Comparison of ENCODE assay signal across 9 mouse cellular contexts in the genomic region with DNA sequence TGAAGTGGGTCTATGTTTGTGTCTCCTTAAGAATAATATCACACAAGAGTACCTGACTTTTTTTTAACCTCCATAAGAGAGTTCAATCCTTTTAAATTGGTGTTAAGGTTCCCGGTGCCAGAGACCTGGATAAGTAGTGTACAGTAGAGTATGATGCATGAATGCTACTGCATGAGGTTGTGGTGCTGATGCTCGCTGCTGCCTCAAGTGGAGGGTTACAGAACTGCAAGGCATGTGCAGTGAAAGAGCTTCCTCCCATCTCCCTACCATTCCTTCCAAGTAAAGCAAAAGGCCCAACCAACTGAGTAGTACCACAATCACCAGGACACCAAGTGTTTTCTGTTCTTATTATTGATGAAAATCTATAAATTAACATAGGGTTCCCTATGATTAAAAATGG.
DNase-seq lines count a peak whose midpoint lies in the region; ATAC-seq and TF ChIP-seq lines count a peak whose summit lies in the region.
"Had no signal": no experiment of that assay in that cellular context is flagged by ENCODE, and none has a peak within 500 bp of the region (broad histone marks: within the 10 kb centered on the region; RNA-seq: fewer than 3 reads in every experiment).

No protein-coding gene starts in this region.

- in situ Hi-C loops in ES-E14 (cut with MboI; ENCODE audit: low sequenced_read_pairs in 2 of 2, unreplicated experiment in 2 of 2), result no loop called here

- no peaks in the 10 kb centered on the region for H3K36me3 ChIP-seq in ES-E14 (ENCODE audit: control insufficient read depth, insufficient read depth, low read length, poor library complexity, severe bottlenecking)
- no peaks in the 10 kb centered on the region for H3K36me3 ChIP-seq in liver, embryonic 14.5 days (replicated peaks; ENCODE audit: control insufficient read depth, insufficient read depth, low read depth)
- no peaks in the 10 kb centered on the region for H3K36me3 ChIP-seq in neural tube, embryonic 15.5 days
- H3K36me3 ChIP-seq: lung, embryonic 15.5 days; stomach, embryonic 15.5 days had no signal

- no peak overlapping the region for H3K9ac ChIP-seq in ES-E14 (ENCODE audit: insufficient read depth, low read depth, low read length, poor library complexity, severe bottlenecking)
- H3K9ac ChIP-seq in liver, embryonic 14.5 days (replicated peaks), result no peak overlapping the region
- H3K9ac ChIP-seq in neural tube, embryonic 15.5 days (replicated peaks), result no peak overlapping the region
- H3K9ac ChIP-seq: lung, embryonic 15.5 days; stomach, embryonic 15.5 days had no signal

- 33% methylated on average over 2 of the region's 2 CpGs for WGBS in liver, embryonic 14.5 days (ENCODE audit: insufficient replicate concordance)
- 63% methylated on average over 2 of the region's 2 CpGs for WGBS in neural tube, embryonic 15.5 days

- TF ChIP-seq EP300 in liver, embryonic 14.5 days (IDR thresholded peaks at IDR 0.05; ENCODE audit: low read depth), result no peak

- no peak overlapping the region for H3K4me3 ChIP-seq in layer of hippocampus, adult 2 months
- H3K4me3 ChIP-seq in ES-E14 (ENCODE audit: insufficient read depth in 1 of 2, low read depth in 1 of 2, low read length in 2 of 2, poor library complexity in 1 of 2, severe bottlenecking in 1 of 2), result no peak overlapping the region
- H3K4me3 ChIP-seq in liver, embryonic 14.5 days (ENCODE audit: insufficient read depth in 1 of 2, low read depth in 2 of 2, low read length in 2 of 2), result no peak overlapping the region
- H3K4me3 ChIP-seq in neural tube, embryonic 15.5 days (replicated peaks), result no peak overlapping the region
- H3K4me3 ChIP-seq: lung, embryonic 15.5 days; stomach, embryonic 15.5 days had no signal

- peak; percentile 81 for TF ChIP-seq CTCF in layer of hippocampus, adult 2 months (conservative IDR thresholded peaks at IDR 0.05)
- peak; percentile 80 for TF ChIP-seq CTCF in liver, embryonic 14.5 days (IDR thresholded peaks at IDR 0.05; ENCODE audit: low read depth)

- ATAC-seq in liver, embryonic 14.5 days (ENCODE audit: insufficient read depth), result no peak
- no peak for ATAC-seq in erythroblast, adult 5-6 weeks (replicated peaks; ENCODE audit: low FRiP score, poor library complexity, severe bottlenecking)
- ATAC-seq in neural tube, embryonic 15.5 days (ENCODE audit: low FRiP score), result no peak

- no peaks in the 10 kb centered on the region for H3K4me1 ChIP-seq in ES-E14 (ENCODE audit: control insufficient read depth in 2 of 2, insufficient read depth in 2 of 2, low read length in 2 of 2, poor library complexity in 1 of 2)
- H3K4me1 ChIP-seq in liver, embryonic 14.5 days (replicated peaks; ENCODE audit: control insufficient read depth in 2 of 2, insufficient read depth in 2 of 2, low read length in 1 of 2), result no peaks in the 10 kb centered on the region
- H3K4me1 ChIP-seq in neural tube, embryonic 15.5 days, result no peaks in the 10 kb centered on the region
- H3K4me1 ChIP-seq: lung, embryonic 15.5 days; stomach, embryonic 15.5 days had no signal

- H3K27ac ChIP-seq in layer of hippocampus, adult 2 months, result peak overlapping the region; percentile 84; the same call in 1 of the 2 replicates
- H3K27ac ChIP-seq in ES-E14 (ENCODE audit: insufficient read depth, low read depth, low read length, poor library complexity, severe bottlenecking), result no peak overlapping the region
- no peak overlapping the region for H3K27ac ChIP-seq in liver, embryonic 14.5 days
- no peak overlapping the region for H3K27ac ChIP-seq in neural tube, embryonic 15.5 days (replicated peaks)
- H3K27ac ChIP-seq: lung, embryonic 15.5 days; stomach, embryonic 15.5 days had no signal

- H3K9me3 ChIP-seq in ES-E14 (ENCODE audit: control insufficient read depth, insufficient read depth, low read depth, low read length), result no peaks in the 10 kb centered on the region
- no peaks in the 10 kb centered on the region for H3K9me3 ChIP-seq in liver, embryonic 14.5 days (ENCODE audit: control insufficient read depth, low read length)
- H3K9me3 ChIP-seq in neural tube, embryonic 15.5 days (replicated peaks), result no peaks in the 10 kb centered on the region
- H3K9me3 ChIP-seq: lung, embryonic 15.5 days; stomach, embryonic 15.5 days had no signal

- DNase-seq in layer of hippocampus, adult 2 months (ENCODE audit: low spot score in 2 of 2), result no peak
- DNase-seq in layer of hippocampus, postnatal 10 days (ENCODE audit: low spot score in 2 of 2), result no peak
- DNase-seq in ES-E14 (ENCODE audit: low read depth, low spot score), result peak; percentile 41
- peak; percentile 8 for DNase-seq in adrenal gland, postnatal 25 days
- no peak for DNase-seq in liver, embryonic 14.5 days (ENCODE audit: low read depth in 3 of 3, low spot score in 3 of 3)

- H3K27me3 ChIP-seq in liver, embryonic 14.5 days (ENCODE audit: control insufficient read depth, insufficient read depth, low read length), result no peaks in the 10 kb centered on the region
- no peaks in the 10 kb centered on the region for H3K27me3 ChIP-seq in neural tube, embryonic 15.5 days (replicated peaks)
- H3K27me3 ChIP-seq: lung, embryonic 15.5 days; stomach, embryonic 15.5 days had no signal

- no peak overlapping the region for H3K4me2 ChIP-seq in liver, embryonic 14.5 days (ENCODE audit: low read depth)
- H3K4me2 ChIP-seq in neural tube, embryonic 15.5 days, result no peak overlapping the region
- H3K4me2 ChIP-seq: lung, embryonic 15.5 days; stomach, embryonic 15.5 days had no signal

TF ChIP-seq in ES-E14, 5 proteins besides CTCF, POLR2A, EP300 and RAD21:
- TF ChIP-seq MAFK (IDR thresholded peaks at IDR 0.05; ENCODE audit: insufficient read depth, low read depth, low read length), result no peak
- no peak for TF ChIP-seq HCFC1 (IDR thresholded peaks at IDR 0.05; ENCODE audit: borderline replicate concordance, insufficient read depth, low read length)
- TF ChIP-seq ZNF384 (IDR thresholded peaks at IDR 0.05; ENCODE audit: low read depth, low read length), result no peak
- TF ChIP-seq CHD2 (IDR thresholded peaks at IDR 0.05; ENCODE audit: low read depth, low read length), result no peak
- TF ChIP-seq ZC3H11A (IDR thresholded peaks at IDR 0.05; ENCODE audit: borderline replicate concordance, low read depth, low read length), result no peak

Comparison
In these comparisons a context has a peak if more than half of its experiments do, and no peak if none do; other contexts are left out.
1. DNase-seq: peak in ES-E14 (single experiment) and adrenal gland, postnatal 25 days (single experiment); none in layer of hippocampus, adult 2 months (0 of 2), layer of hippocampus, postnatal 10 days (0 of 2) and liver, embryonic 14.5 days (0 of 3).